Mouse (Mus musculus) limb, embryonic 11.5 days (tissue): ENCODE results near the gene Zmynd19. TPM values are rescaled to one million over a fixed set of nuclear protein-coding genes. Genes with fewer than 3 reads are reported as not detected.
"Not testable (repeated sequence)": the region's sequence is repeated elsewhere in the genome, so short reads cannot be mapped to it uniquely, and the experiment has no call there.

Source experiments
- ATAC-seq: fragments of 200-750 bp; cut with Nextera tagmentation; 2 replicates; pipeline ENCODE4 v1.8.0; 2017; ENCODE audit warnings: low read depth; ENCODE audit not compliant: insufficient number of reproducible peaks, low FRiP score, low TSS enrichment
- DNase-seq: peaks from one replicate; pipeline ENCODE4 v3.0.0-alpha.2; 2015; ENCODE audit warnings: low spot score
- H3K27ac ChIP-seq: fragments of 300-500 bp; sonication (generic); replicated peaks from 2 replicates; pipeline ENCODE4 v1.5.1; 2014; ENCODE audit warnings: low read depth, mild to moderate bottlenecking, low read length
- H3K27me3 ChIP-seq: fragments of 300-500 bp; sonication (generic); 2 replicates; pipeline ENCODE4 v1.6.1; 2014; ENCODE audit warnings: mild to moderate bottlenecking, low read length, mixed read lengths; ENCODE audit not compliant: control insufficient read depth, insufficient read depth
- H3K36me3 ChIP-seq: fragments of 300-500 bp; sonication (generic); 2 replicates; pipeline ENCODE4 v1.6.1; 2014; ENCODE audit warnings: mild to moderate bottlenecking, low read length, moderate library complexity, mixed read lengths; ENCODE audit not compliant: control insufficient read depth, insufficient read depth
- H3K4me1 ChIP-seq: fragments of 300-500 bp; sonication (generic); 2 replicates; pipeline ENCODE4 v1.6.1; 2014; ENCODE audit warnings: low read length, mixed read lengths; ENCODE audit not compliant: control insufficient read depth, insufficient read depth
- H3K4me2 ChIP-seq: fragments of 300-500 bp; sonication (generic); 2 replicates; pipeline ENCODE4 v1.6.1; 2014; ENCODE audit warnings: low read depth, mild to moderate bottlenecking, moderate library complexity; ENCODE audit not compliant: severe bottlenecking
- H3K4me3 ChIP-seq: fragments of 300-500 bp; sonication (generic); 2 replicates; pipeline ENCODE4 v1.5.1; 2014; ENCODE audit warnings: low read depth, low read length
- H3K9ac ChIP-seq: fragments of 300-500 bp; sonication (generic); 2 replicates; pipeline ENCODE4 v1.6.1; 2014; ENCODE audit warnings: mild to moderate bottlenecking, low read length
- H3K9me3 ChIP-seq: fragments of 300-500 bp; sonication (generic); 2 replicates; pipeline ENCODE4 v1.6.1; 2016; ENCODE audit warnings: low read length; ENCODE audit not compliant: control insufficient read depth
- WGBS: fragments of 180-500 bp; shearing (Covaris S2); extraction: QIAGEN DNeasy Blood & Tissue Kit; methylation state at CpG from one replicate; pipeline ENCODE4 v1.1.7; 2014; 5-methylcytosine and 5-hydroxymethylcytosine counted together
- polyA plus RNA-seq: library from polyadenylated mRNA; unstranded; fragments of >200 nt; fragmentation: Nextera tagmentation; extraction: Ambion mirVana; gene quantifications from 2 replicates; pipeline ENCODE4 v1.2.1, GENCODE M21; 2014

The Zmynd19 gene
- polyA plus RNA-seq, 1 experiment from 2014 or later = 27.7 TPM

DNA sequence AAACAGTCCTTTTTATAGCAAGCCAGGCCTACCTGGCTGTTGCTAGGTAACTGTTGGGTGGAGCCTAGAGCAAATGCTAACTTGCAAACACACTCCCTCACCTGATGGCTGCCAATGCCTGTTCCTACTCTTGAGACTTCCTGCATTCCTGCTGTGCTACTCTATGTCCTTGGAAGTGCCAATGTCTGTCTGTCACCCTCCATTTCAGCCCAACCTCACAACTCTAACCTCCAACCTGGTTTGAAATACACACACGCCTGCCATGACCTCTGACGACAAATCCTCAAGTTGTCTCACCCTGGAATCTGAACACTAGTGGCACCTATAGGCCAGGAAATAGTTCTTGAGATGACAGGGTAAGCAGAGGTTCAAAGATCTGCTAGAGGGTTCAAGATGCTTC, 20.5 kb upstream of the Zmynd19 start:
- Histone ChIP-seq H3K9me3 (no peaks in the 10 kb centered on the region), H3K36me3 (no peaks in the 10 kb centered on the region), H3K27me3 (no peaks in the 10 kb centered on the region; the same call in 1 of the 2 replicates), H3K27ac (no peak overlapping the region), H3K4me1 (no peaks in the 10 kb centered on the region; the same call in 1 of the 2 replicates), H3K4me3 (no peak overlapping the region), H3K4me2 (no peak overlapping the region), H3K9ac (no peak overlapping the region)
- ATAC-seq (no peak), DNase-seq (no peak)
- WGBS = 45% methylated on average over 2 of the region's 2 CpGs

DNA sequence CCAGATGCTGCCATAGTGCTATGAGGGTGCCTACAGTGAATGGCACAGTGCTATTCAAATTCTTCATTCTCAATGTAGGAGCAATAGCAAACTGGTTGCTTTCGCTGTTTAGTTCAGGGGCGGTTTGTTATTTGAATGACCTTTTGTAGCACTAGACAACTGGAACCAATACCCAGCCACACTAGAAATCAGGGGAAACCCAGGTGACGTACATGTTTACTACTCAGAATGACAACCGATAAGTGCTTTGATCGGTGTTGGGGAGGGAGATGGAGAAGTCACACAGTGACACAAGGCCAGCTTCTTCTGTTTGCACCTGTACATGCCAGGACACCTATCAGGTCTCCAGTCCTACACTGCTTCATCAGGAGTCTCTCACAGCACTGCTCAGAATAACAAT, 20.0 kb upstream of the Zmynd19 start:
- H3K4me3 ChIP-seq = no peak overlapping the region
- DNase-seq (no peak), ATAC-seq (no peak)
- H3K4me1 ChIP-seq = peaks cover 2% of the 10 kb centered on the region; the same call in 1 of the 2 replicates
- no peak overlapping the region for H3K27ac ChIP-seq
- H3K27me3 ChIP-seq = peaks cover 3% of the 10 kb centered on the region; the same call in 1 of the 2 replicates
- WGBS = 91% methylated on average over 5 of the region's 5 CpGs
- no peaks in the 10 kb centered on the region for H3K9me3 ChIP-seq
- no peaks in the 10 kb centered on the region for H3K36me3 ChIP-seq
- H3K4me2 ChIP-seq = no peak overlapping the region
- no peak overlapping the region for H3K9ac ChIP-seq

GRCm38 (mm10) chr2:24934441-24934963, 15.1 kb upstream of the Zmynd19 start:
- WGBS = 6% methylated on average over 18 of the region's 19 CpGs
- Histone ChIP-seq H3K4me3 (peak overlapping the region; percentile 56), H3K4me2 (peak overlapping the region; percentile 96), H3K4me1 (peaks cover 2% of the 10 kb centered on the region; the same call in 1 of the 2 replicates), H3K36me3 (no peaks in the 10 kb centered on the region), H3K27ac (no peak overlapping the region), H3K9ac (peak overlapping the region; percentile 62), H3K9me3 (no peaks in the 10 kb centered on the region), H3K27me3 (peaks cover 3% of the 10 kb centered on the region; the same call in 1 of the 2 replicates)
- ATAC-seq (peak; percentile 7; the same call in 1 of the 2 replicates), DNase-seq (no peak)

DNA sequence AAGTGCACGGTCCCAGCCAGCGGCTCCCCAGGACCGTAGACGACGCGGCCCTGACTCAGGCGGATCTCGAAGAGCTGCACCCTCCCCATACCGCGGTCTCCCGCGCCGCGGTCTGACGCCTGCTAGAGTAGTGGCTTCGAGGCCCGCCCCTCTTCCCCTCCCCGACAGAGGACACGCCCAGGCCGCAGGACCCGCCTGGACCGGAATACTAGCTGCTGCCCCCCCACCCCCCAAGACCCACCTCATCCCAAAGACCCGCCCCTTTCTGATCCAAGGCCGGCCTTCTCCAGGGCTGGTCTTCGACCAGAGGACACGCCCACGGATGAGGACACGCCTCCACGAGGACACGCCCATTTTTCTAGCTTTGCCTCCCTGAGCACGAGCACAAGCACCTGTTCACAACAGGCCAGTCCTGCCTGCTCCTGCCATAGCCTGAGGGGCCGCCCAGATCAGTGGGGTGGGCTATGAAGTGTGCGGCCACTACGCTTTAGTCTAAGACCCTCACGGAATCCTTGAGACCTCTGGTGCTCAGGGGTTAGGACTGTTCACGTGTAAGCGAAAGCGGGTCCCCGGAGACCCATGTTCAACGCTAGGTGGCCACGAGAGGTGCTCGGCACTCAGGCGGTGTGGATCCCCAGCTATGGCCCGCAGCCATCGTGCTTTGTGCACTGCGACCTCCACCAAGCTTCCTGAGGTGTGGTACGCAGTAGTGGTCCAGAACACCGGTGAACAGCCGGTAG, 14.4 kb upstream of the Zmynd19 start, which contains the start of gene Arrdc1:
Gene Arrdc1, minus strand, starts transcription at position 196 of the 740 bp plus-strand sequence.
- ATAC-seq (peak; percentile 95), DNase-seq (peak; percentile 91)
- Histone ChIP-seq H3K9ac (peak within 1 kb of the TSS; percentile 62), H3K4me3 (peak within 1 kb of the TSS; percentile 56), H3K4me2 (peak within 1 kb of the TSS; percentile 96), H3K36me3 (no peaks in the 10 kb centered on the region), H3K4me1 (peaks cover 2% of the 10 kb centered on the region; the same call in 1 of the 2 replicates), H3K27me3 (peaks cover 3% of the 10 kb centered on the region; the same call in 1 of the 2 replicates), H3K27ac (no peak within 1 kb of the TSS), H3K9me3 (no peaks in the 10 kb centered on the region)
- under 1% methylated on average over 48 of the region's 49 CpGs for WGBS

GRCm38 (mm10) chr2:24942092-24942491, 7.5 kb upstream of the Zmynd19 start:
- Histone ChIP-seq H3K4me1 (no peaks in the 10 kb centered on the region), H3K27me3 (no peaks in the 10 kb centered on the region), H3K9ac (no peak overlapping the region), H3K27ac (no peak overlapping the region), H3K36me3 (no peaks in the 10 kb centered on the region), H3K9me3 (no peaks in the 10 kb centered on the region), H3K4me3 (no peak overlapping the region), H3K4me2 (no peak overlapping the region)
- ATAC-seq (no peak), DNase-seq (no peak)
- 83% methylated on average over 4 of the region's 4 CpGs for WGBS

DNA sequence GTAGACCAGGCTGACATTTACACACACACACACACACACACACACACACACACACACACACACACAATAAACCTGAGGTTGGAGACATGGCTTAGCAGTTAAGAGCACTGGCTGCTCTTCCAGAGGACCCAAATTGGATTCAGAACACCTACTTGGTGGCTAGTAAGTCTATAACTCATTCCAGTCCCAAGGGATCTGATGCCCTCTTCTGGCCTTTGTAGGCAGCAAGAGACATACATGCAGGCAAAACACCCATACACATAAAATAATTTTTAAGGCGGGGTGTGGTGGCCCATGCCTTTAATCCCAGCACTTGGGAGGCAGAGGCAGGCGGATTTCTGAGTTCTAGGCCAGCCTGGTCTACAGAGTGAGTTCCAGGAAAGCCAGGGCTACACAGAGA, 5.3 kb upstream of the Zmynd19 start:
- ATAC-seq, H3K4me2 ChIP-seq, H3K27me3 ChIP-seq, H3K9me3 ChIP-seq, H3K9ac ChIP-seq, H3K36me3 ChIP-seq, H3K27ac ChIP-seq, H3K4me1 ChIP-seq, DNase-seq, H3K4me3 ChIP-seq: not testable (repeated sequence)
- WGBS = 48% methylated on average over 2 of the region's 2 CpGs

DNA sequence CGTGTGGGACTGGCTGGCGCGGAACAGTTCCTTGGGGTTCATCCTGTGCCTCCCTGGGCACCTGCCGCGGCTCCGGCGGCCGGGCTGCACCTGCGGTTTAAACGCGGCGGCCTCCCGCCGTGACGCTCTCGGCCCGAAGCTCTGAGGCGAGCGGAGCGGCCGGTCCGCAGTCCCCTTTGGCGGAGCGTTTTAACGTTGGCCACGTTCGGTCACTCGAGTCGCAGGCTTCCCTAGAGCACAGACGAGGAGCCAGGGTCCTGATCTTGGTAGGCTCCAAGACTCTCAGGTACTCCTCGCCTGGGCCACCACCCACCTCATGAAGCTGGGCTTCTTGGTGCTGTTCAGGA, 570 bp downstream of the Zmynd19 start:
- no peak overlapping the region; the same call in 1 of the 2 replicates for H3K27ac ChIP-seq
- no peaks in the 10 kb centered on the region for H3K27me3 ChIP-seq
- DNase-seq (peak; percentile 29), ATAC-seq (no peak)
- 0% methylated on average over 31 of the region's 31 CpGs for WGBS
- no peaks in the 10 kb centered on the region for H3K9me3 ChIP-seq
- no peaks in the 10 kb centered on the region for H3K4me1 ChIP-seq
- peaks cover 17% of the 10 kb centered on the region for H3K36me3 ChIP-seq
- H3K4me3 ChIP-seq = peak overlapping the region; percentile 97
- H3K9ac ChIP-seq = peak overlapping the region; percentile 87
- H3K4me2 ChIP-seq = peak overlapping the region; percentile 78

DNA sequence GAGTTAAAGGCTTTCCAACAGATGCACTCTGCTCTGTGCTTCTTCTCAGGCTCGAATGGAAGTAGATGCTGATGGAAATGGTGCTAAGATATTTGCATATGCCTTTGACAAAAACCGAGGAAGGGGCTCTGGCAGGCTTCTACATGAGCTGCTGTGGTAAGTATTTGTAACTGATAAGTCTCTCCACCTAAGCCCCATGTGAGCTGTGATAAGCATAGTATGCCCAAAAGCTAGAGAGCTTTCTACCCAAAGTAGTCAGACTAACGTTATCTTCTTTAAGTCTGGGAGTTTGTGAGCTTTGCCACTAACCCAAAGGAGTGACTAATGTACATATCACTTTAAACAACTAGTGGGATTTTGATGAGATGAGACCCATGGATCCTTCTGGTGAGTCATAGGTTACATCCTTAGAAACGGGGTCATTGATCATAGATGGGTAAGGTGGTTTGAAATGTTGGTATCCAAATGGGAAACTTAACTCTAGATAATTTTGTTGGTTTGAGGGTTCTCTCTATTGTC, 3.0 kb downstream of the Zmynd19 start:
- DNase-seq (no peak), ATAC-seq (no peak)
- no peaks in the 10 kb centered on the region for H3K9me3 ChIP-seq
- WGBS = 93% methylated on average over 4 of the region's 4 CpGs
- no peak overlapping the region for H3K4me2 ChIP-seq
- H3K36me3 ChIP-seq = peaks cover 20% of the 10 kb centered on the region
- no peak overlapping the region for H3K27ac ChIP-seq
- no peak overlapping the region for H3K4me3 ChIP-seq
- H3K4me1 ChIP-seq = no peaks in the 10 kb centered on the region
- no peak overlapping the region for H3K9ac ChIP-seq
- H3K27me3 ChIP-seq = no peaks in the 10 kb centered on the region
